16 mouse cellular contexts compared by ENCODE assay signal in genomic region chr13:69788704-69789103, GRCm38 (mm10). TPM values are rescaled to one million over a fixed set of nuclear protein-coding genes. Genes with fewer than 3 reads are reported as not detected.
"Had no signal": no experiment of that assay in that cellular context is flagged by ENCODE, and none has a peak within 500 bp of the region (broad histone marks: within the 10 kb centered on the region; RNA-seq: fewer than 3 reads in every experiment).

No protein-coding gene starts in this region.

- H3K27me3 ChIP-seq: limb, embryonic 13.5 days; liver, embryonic 15.5 days; midbrain, embryonic 12.5 days; neural tube, embryonic 13.5 days had no signal

- H3K27ac ChIP-seq: layer of hippocampus, adult 2 months; limb, embryonic 13.5 days; liver, embryonic 15.5 days; midbrain, embryonic 12.5 days; neural tube, embryonic 13.5 days had no signal

- H3K9ac ChIP-seq: limb, embryonic 13.5 days; liver, embryonic 15.5 days; lung, embryonic 14.5 days; midbrain, embryonic 12.5 days; neural tube, embryonic 13.5 days had no signal

- H3K4me2 ChIP-seq: limb, embryonic 13.5 days; liver, embryonic 15.5 days; lung, embryonic 14.5 days; midbrain, embryonic 12.5 days; neural tube, embryonic 13.5 days had no signal

- H3K4me1 ChIP-seq: limb, embryonic 13.5 days; liver, embryonic 15.5 days; midbrain, embryonic 12.5 days had no signal

- H3K4me3 ChIP-seq: layer of hippocampus, adult 2 months; limb, embryonic 13.5 days; liver, embryonic 15.5 days; midbrain, embryonic 12.5 days; neural tube, embryonic 13.5 days had no signal

- DNase-seq: kidney, adult 18-20 months; kidney, postnatal 10 days; kidney, postnatal 4 days; left cerebral cortex, postnatal 4 days; lung, embryonic 14.5 days; lung, postnatal 10 days; lung, postnatal 4 days; retina, postnatal 1 day; thymus, postnatal 36 days had no signal

- H3K36me3 ChIP-seq: limb, embryonic 13.5 days; liver, embryonic 15.5 days; midbrain, embryonic 12.5 days; neural tube, embryonic 13.5 days had no signal

- H3K9me3 ChIP-seq: limb, embryonic 13.5 days; liver, embryonic 15.5 days; midbrain, embryonic 12.5 days; neural tube, embryonic 13.5 days had no signal

- ATAC-seq: midbrain, embryonic 16.5 days had no signal

RNA-seq across cellular contexts. Expression of gene Ube2ql1, which starts 49.0 kb away (rescaled TPM):
- total RNA-seq: megakaryocyte-erythroid progenitor cell, adult 5-6 weeks had no signal
